Mouse (Mus musculus) midbrain, embryonic 12.5 days (tissue): ENCODE data around the gene Slc23a3. TPM values are rescaled to one million over a fixed set of nuclear protein-coding genes. Genes with fewer than 3 reads are reported as not detected.

Experiments
- ATAC-seq: fragments of 200-750 bp; cut with Nextera tagmentation; 2 replicates; pipeline ENCODE4 v1.8.0; 2017; ENCODE audit warnings: low read depth, moderate TSS enrichment, moderate library complexity; ENCODE audit not compliant: low FRiP score
- H3K27ac ChIP-seq: fragments of 300-500 bp; sonication (generic); replicated peaks from 2 replicates; pipeline ENCODE4 v1.5.1; 2016; ENCODE audit warnings: mild to moderate bottlenecking
- H3K27me3 ChIP-seq: fragments of 300-500 bp; sonication (generic); 2 replicates; pipeline ENCODE4 v1.6.1; 2016; ENCODE audit warnings: mild to moderate bottlenecking
- H3K36me3 ChIP-seq: fragments of 300-500 bp; sonication (generic); 2 replicates; pipeline ENCODE4 v1.6.1; 2016
- H3K4me1 ChIP-seq: fragments of 300-500 bp; sonication (generic); 2 replicates; pipeline ENCODE4 v1.6.1; 2016
- H3K4me2 ChIP-seq: fragments of 300-500 bp; sonication (generic); replicated peaks from 2 replicates; pipeline ENCODE4 v1.6.1; 2016; ENCODE audit warnings: mild to moderate bottlenecking, moderate library complexity
- H3K4me3 ChIP-seq: fragments of 300-500 bp; sonication (generic); 2 replicates; pipeline ENCODE4 v1.5.1; 2016; ENCODE audit warnings: mild to moderate bottlenecking
- H3K9ac ChIP-seq: fragments of 300-500 bp; sonication (generic); replicated peaks from 2 replicates; pipeline ENCODE4 v1.6.1; 2016; ENCODE audit warnings: mild to moderate bottlenecking, moderate library complexity
- H3K9me3 ChIP-seq: fragments of 300-500 bp; sonication (generic); 2 replicates; pipeline ENCODE4 v1.6.1; 2016; ENCODE audit warnings: mild to moderate bottlenecking
- WGBS: fragments of 180-500 bp; shearing (Covaris S2); methylation state at CpG from one replicate; pipeline ENCODE4 v1.1.7; 2016; 5-methylcytosine and 5-hydroxymethylcytosine counted together
- polyA plus RNA-seq: library from polyadenylated mRNA; unstranded; fragments of >200 nt; fragmentation: Nextera tagmentation; extraction: Ambion mirVana; gene quantifications from 2 replicates; pipeline ENCODE4 v1.2.1, GENCODE M21; 2016

Gene Slc23a3
- polyA plus RNA-seq, result 0.11 TPM in 1 of 2 replicates, not detected in the other

- no peak within 1 kb of the TSS for H3K4me2 ChIP-seq
- peaks cover 35% of the 10 kb centered on the region for H3K36me3 ChIP-seq
- no peak within 1 kb of the TSS for H3K4me3 ChIP-seq
- H3K4me1 ChIP-seq, result no peaks in the 10 kb centered on the region
- no peaks in the 10 kb centered on the region for H3K9me3 ChIP-seq
- ATAC-seq, result no peak
- peaks cover 2% of the 10 kb centered on the region for H3K27me3 ChIP-seq
- no peak within 1 kb of the TSS for H3K27ac ChIP-seq
- H3K9ac ChIP-seq, result no peak within 1 kb of the TSS
- 71% methylated on average over 12 of the region's 12 CpGs for WGBS
Measured at GRCm38 (mm10) chr1:75133421-75134207, at the start of gene Slc23a3. Slc23a3 (minus strand) TSS chr1:75133890.

DNA sequence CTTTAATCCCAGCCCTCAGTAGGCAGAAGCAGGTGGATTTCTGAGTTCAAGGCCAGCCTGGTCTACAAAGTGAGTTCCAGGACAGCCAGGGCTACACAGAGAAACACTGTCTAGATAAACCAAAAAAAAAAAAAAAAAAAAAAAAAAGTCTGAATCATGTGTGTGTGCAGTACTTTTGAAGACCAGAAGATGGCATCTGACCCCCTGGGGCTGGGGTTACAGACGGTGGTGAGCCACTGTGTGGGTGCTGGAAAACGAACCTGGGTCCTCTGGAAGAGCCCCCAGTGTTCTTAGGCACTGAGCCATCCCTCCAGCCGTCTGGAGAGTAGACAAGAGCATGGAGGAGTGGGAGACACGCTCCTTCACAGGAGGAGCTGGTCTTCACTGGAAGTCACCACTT, 48.5 kb upstream of the Slc23a3 start:
- H3K36me3 ChIP-seq, result peaks cover 57% of the 10 kb centered on the region
- H3K4me2 ChIP-seq, result no peak overlapping the region
- no peak overlapping the region for H3K9ac ChIP-seq
- 75% methylated on average over 4 of the region's 4 CpGs for WGBS
- H3K4me1 ChIP-seq, result peaks cover 23% of the 10 kb centered on the region
- H3K27ac ChIP-seq, result no peak overlapping the region
- no peaks in the 10 kb centered on the region for H3K9me3 ChIP-seq
- H3K4me3 ChIP-seq, result no peak overlapping the region
- no peak for ATAC-seq
- no peaks in the 10 kb centered on the region for H3K27me3 ChIP-seq

- no peak for ATAC-seq
- H3K36me3 ChIP-seq, result peaks cover 56% of the 10 kb centered on the region
Measured at GRCm38 (mm10) chr1:75181377-75181870, 47.7 kb upstream of the Slc23a3 start.

DNA sequence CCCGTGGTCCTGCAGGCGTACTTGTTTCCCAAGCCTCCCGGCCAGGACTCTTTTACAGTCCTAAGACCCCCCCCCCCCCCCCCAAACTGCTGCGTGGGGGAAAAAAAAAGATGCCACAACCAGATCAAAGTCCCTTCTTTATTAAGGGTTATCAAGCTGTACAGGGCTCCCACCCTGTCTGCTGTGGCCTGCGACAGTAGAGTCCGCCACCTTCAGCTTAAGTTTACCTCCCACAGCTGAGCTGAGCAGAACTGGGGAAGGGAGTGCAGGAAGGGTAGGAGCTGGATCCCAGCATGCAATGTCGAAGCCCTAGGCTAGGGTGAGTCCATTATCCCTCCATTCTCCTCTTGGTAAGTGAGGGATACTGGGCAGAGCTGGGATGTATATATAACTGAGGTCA, 47.1 kb upstream of the Slc23a3 start:
- H3K4me2 ChIP-seq, result peak overlapping the region; percentile 99
- H3K9me3 ChIP-seq, result no peaks in the 10 kb centered on the region
- ATAC-seq, result peak; percentile 21; the same call in 1 of the 2 replicates
- WGBS, result 49% methylated on average over 6 of the region's 7 CpGs
- no peak overlapping the region for H3K27ac ChIP-seq
- no peaks in the 10 kb centered on the region for H3K27me3 ChIP-seq
- H3K4me1 ChIP-seq, result peaks cover 23% of the 10 kb centered on the region
- H3K36me3 ChIP-seq, result peaks cover 54% of the 10 kb centered on the region
- peak overlapping the region; percentile 61 for H3K4me3 ChIP-seq
- H3K9ac ChIP-seq, result no peak overlapping the region

More at GRCm38 (mm10) chr1:75181377-75181870, 47.7 kb upstream of the Slc23a3 start:
- H3K9ac ChIP-seq, result no peak overlapping the region
- peaks cover 23% of the 10 kb centered on the region for H3K4me1 ChIP-seq
- no peak overlapping the region for H3K4me3 ChIP-seq
- 84% methylated on average over 4 of the region's 4 CpGs for WGBS
- H3K4me2 ChIP-seq, result no peak overlapping the region
- no peak overlapping the region for H3K27ac ChIP-seq
- no peaks in the 10 kb centered on the region for H3K9me3 ChIP-seq
- H3K27me3 ChIP-seq, result no peaks in the 10 kb centered on the region

- H3K4me1 ChIP-seq, result peaks cover 23% of the 10 kb centered on the region
- H3K36me3 ChIP-seq, result peaks cover 54% of the 10 kb centered on the region
- under 1% methylated on average over 31 of the region's 31 CpGs for WGBS
- peak within 1 kb of the TSS; percentile 99 for H3K4me2 ChIP-seq
- H3K27me3 ChIP-seq, result no peaks in the 10 kb centered on the region
- peak within 1 kb of the TSS; percentile 61 for H3K4me3 ChIP-seq
- H3K9me3 ChIP-seq, result no peaks in the 10 kb centered on the region
- peak within 1 kb of the TSS; percentile 63 for H3K27ac ChIP-seq
- ATAC-seq, result peak; percentile 93
- H3K9ac ChIP-seq, result peak within 1 kb of the TSS; percentile 71
Measured at GRCm38 (mm10) chr1:75180105-75180590, 46.5 kb upstream of the Slc23a3 start, which contains the start of gene Abcb6. Abcb6 (minus strand) TSS chr1:75180392.

DNA sequence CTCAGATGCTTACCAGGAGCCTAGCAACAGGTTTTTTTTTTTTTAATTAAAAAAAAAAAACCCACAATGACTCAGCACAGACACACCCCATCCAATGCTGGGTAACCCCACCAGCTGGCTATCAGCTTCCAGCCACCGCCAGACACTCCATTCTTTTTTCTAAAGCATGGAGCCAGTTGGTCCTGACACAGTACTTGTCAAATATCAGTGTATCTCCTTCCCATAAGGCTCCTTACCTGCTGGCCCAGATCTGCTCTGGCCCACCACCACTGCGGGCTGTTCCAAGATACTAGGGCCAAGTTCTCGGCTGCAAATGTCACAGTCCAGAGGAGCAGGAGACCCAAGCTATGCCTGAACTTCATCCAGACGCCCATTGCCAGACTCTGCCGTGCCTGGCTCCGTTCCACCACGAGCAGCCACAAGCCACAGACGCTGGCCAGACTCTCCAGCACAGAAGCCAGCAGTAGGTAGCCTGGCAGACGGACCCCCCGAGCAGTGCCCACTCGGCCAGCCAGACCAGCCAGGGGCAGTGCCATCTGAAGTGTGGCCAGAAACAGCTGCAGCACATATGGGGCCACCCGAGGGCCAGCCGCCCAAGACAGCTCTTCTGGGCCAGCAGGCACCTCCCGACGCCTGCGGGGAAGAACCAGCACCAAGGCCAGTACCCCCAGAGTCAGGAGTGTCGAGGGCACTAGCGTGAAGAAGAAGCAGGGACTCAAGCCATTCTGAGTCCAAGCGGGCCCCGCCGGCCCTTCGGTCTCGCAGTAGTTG, 45.8 kb upstream of the Slc23a3 start:
- Histone ChIP-seq H3K36me3 (peaks cover 54% of the 10 kb centered on the region), H3K27ac (peak overlapping the region; percentile 63)
- ATAC-seq, result peak; percentile 50; the same call in 1 of the 2 replicates

GRCm38 (mm10) chr1:75168472-75169464, 35.1 kb upstream of the Slc23a3 start, which contains the start of gene Zfand2b:
Zfand2b (plus strand) TSS chr1:75168646.
- Histone ChIP-seq H3K27me3 (no peaks in the 10 kb centered on the region), H3K4me2 (peak within 1 kb of the TSS; percentile 65), H3K27ac (peak within 1 kb of the TSS; percentile 79), H3K9ac (peak within 1 kb of the TSS; percentile 52), H3K4me1 (peaks cover 10% of the 10 kb centered on the region), H3K4me3 (peak within 1 kb of the TSS; percentile 60), H3K36me3 (peaks cover 40% of the 10 kb centered on the region), H3K9me3 (no peaks in the 10 kb centered on the region)
- peak; percentile 96 for ATAC-seq
- under 1% methylated on average over 59 of the region's 59 CpGs for WGBS

More for the DNA sequence above, 45.8 kb upstream of the Slc23a3 start:
- H3K4me2 ChIP-seq, result peak overlapping the region; percentile 99
- peaks cover 23% of the 10 kb centered on the region for H3K4me1 ChIP-seq
- no peaks in the 10 kb centered on the region for H3K27me3 ChIP-seq
- WGBS, result 12% methylated on average over 23 of the region's 23 CpGs
- H3K4me3 ChIP-seq, result peak overlapping the region; percentile 61
- peak overlapping the region; percentile 71 for H3K9ac ChIP-seq
- H3K9me3 ChIP-seq, result no peaks in the 10 kb centered on the region

GRCm38 (mm10) chr1:75168093-75168471, 34.4 kb upstream of the Slc23a3 start:
- 0 out of 2 replicates have a peak overlapping the region, but pooled peaks have one; percentile 79 for H3K27ac ChIP-seq
- peaks cover 33% of the 10 kb centered on the region for H3K36me3 ChIP-seq
- peak overlapping the region; percentile 65 for H3K4me2 ChIP-seq
- H3K9ac ChIP-seq, result no peak overlapping the region; the same call in 1 of the 2 replicates
- H3K4me1 ChIP-seq, result peaks cover 10% of the 10 kb centered on the region
- no peaks in the 10 kb centered on the region for H3K9me3 ChIP-seq
- H3K4me3 ChIP-seq, result peak overlapping the region; percentile 60
- WGBS, result 11% methylated on average over 7 of the region's 7 CpGs
- H3K27me3 ChIP-seq, result no peaks in the 10 kb centered on the region
- ATAC-seq, result peak; percentile 42

DNA sequence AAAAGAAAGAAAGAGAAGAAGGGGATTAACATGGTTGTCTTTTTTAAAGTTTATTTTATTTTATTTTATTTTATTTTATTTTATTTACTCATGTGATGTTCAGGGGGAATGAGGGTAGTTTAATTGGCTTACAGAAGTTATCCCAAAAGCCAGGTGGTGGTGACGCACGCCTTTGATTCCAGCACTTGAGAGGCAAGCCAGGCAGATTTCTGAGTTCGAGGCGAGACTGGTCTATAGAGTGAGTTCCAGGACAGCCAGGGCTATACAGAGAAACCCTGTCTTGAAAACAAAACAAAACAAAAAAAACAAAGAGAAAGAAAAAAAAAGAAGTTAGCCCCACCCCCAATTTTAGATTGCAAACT, 26.5 kb upstream of the Slc23a3 start:
- Histone ChIP-seq H3K27me3 (no peaks in the 10 kb centered on the region), H3K9ac (no peak overlapping the region), H3K4me1 (no peaks in the 10 kb centered on the region), H3K4me2 (no peak overlapping the region), H3K27ac (no peak overlapping the region), H3K36me3 (no peaks in the 10 kb centered on the region), H3K9me3 (no peaks in the 10 kb centered on the region), H3K4me3 (no peak overlapping the region)
- ATAC-seq, result no peak
- 83% methylated on average over 4 of the region's 4 CpGs for WGBS

DNA sequence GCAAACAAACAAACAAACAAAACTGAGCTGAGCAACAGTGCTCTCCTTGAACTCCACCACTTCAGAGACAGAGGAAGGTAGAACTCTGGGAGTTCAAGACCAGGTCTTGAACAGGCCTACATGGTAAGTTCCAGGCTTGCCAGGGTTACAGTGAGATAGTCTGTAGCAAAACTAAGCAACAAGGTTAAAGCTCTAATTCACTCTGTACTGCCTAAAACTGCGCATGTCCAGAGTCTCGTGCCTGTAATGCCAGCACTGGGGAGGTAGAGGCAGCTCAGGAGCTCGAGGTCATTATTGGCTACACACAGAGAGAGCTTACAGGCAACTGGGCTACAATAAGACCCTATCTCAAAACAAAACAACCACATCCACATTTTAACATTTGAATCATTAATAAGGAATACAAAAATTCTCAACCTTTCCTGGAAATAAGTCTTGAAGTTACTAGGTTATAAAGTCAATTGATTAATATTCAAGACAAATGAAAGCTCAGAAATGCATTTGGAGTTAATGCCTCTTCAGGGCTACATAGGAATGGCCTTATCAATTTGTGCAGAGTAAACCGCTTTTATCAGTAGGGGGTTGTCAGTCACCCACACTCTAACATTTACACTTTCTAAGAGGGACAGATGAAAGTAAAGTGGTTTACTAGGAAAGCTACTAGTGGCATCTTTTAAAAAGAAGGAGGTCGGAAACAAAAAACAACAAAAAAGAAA, 26.0 kb upstream of the Slc23a3 start:
- WGBS, result 72% methylated on average over 5 of the region's 5 CpGs
- Histone ChIP-seq H3K27me3 (no peaks in the 10 kb centered on the region), H3K9me3 (no peaks in the 10 kb centered on the region), H3K27ac (no peak overlapping the region), H3K4me3 (no peak overlapping the region), H3K4me2 (no peak overlapping the region), H3K36me3 (no peaks in the 10 kb centered on the region), H3K4me1 (no peaks in the 10 kb centered on the region), H3K9ac (no peak overlapping the region)
- no peak for ATAC-seq
